In the genomic region with DNA sequence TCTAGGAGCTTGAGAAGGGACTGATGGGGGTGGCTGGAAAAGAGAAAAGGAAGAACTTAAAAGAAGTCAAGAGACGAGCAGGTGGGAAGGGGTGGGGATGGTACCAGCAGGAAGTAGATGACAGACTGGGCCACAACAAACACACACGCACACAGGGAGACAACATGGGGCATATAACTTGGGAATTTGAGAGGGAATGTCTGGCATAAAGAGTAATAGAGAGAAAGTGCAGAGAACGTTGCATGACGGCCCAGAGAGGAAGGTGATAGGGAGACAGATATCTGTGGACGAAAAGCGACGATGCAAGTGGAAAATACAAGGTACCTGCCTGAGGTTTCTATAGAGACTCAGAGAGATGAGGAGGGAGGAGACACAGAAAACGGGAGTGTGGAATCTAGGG, we compare ENCODE assay signal across 7 mouse cellular contexts. TPM values are rescaled to one million over a fixed set of nuclear protein-coding genes. Genes with fewer than 3 reads are reported as not detected.
DNase-seq lines count a peak whose midpoint lies in the region; ATAC-seq lines count a peak whose summit lies in the region.

No protein-coding gene starts in this region.

- 8% methylated on average over 8 of the region's 8 CpGs for WGBS in neural tube, embryonic 11.5 days
- WGBS in forebrain, embryonic 11.5 days: 6% methylated on average over 8 of the region's 8 CpGs
- WGBS in limb, embryonic 11.5 days: 4% methylated on average over 8 of the region's 8 CpGs
- 3% methylated on average over 8 of the region's 8 CpGs for WGBS in stomach, embryonic 14.5 days

- peaks cover 20% of the 10 kb centered on the region for H3K4me1 ChIP-seq in neural tube, embryonic 11.5 days (ENCODE audit: control insufficient read depth, insufficient read depth, low read length)
- H3K4me1 ChIP-seq in forebrain, embryonic 11.5 days (replicated peaks; ENCODE audit: control insufficient read depth, insufficient read depth, low read length): peaks cover 25% of the 10 kb centered on the region
- H3K4me1 ChIP-seq in limb, embryonic 11.5 days (ENCODE audit: control insufficient read depth, insufficient read depth, low read length): peaks cover 26% of the 10 kb centered on the region
- H3K4me1 ChIP-seq in stomach, embryonic 14.5 days (ENCODE audit: control insufficient read depth, insufficient read depth, low read length): peaks cover 37% of the 10 kb centered on the region

- H3K4me2 ChIP-seq in neural tube, embryonic 11.5 days (ENCODE audit: low read depth): peak overlapping the region; percentile 63
- peak overlapping the region; percentile 70 for H3K4me2 ChIP-seq in forebrain, embryonic 11.5 days (ENCODE audit: low read depth, low read length, severe bottlenecking)
- peak overlapping the region; percentile 70 for H3K4me2 ChIP-seq in limb, embryonic 11.5 days (ENCODE audit: low read depth, severe bottlenecking)
- H3K4me2 ChIP-seq in stomach, embryonic 14.5 days (replicated peaks; ENCODE audit: low read depth, low read length): peak overlapping the region; percentile 88

- DNase-seq in neural tube, embryonic 11.5 days (ENCODE audit: low spot score): peak; percentile 10
- no peak for DNase-seq in neural tube, embryonic 10.5 days (ENCODE audit: extremely low spot score, low spot score)
- no peak for DNase-seq in forebrain, embryonic 11.5 days (ENCODE audit: low spot score)
- no peak for DNase-seq in limb, embryonic 11.5 days (ENCODE audit: low spot score)
- DNase-seq in ovary, postnatal 14 days (ENCODE audit: low spot score): no peak
- no peak for DNase-seq in left cerebral cortex, postnatal 36 days (ENCODE audit: low spot score in 2 of 2)

- intact Hi-C loops in left cerebral cortex, postnatal 36 days (cut with DNase I): loop anchor here (5.0 kb wide), 1 partner anchor 67 kb away; the partner anchor contains the start of gene Coq8b

- H3K36me3 ChIP-seq in neural tube, embryonic 11.5 days (ENCODE audit: control insufficient read depth, insufficient read depth, low read length): 0 out of 2 replicates have a peak, but pooled peaks cover 3% of the 10 kb centered on the region
- no peaks in the 10 kb centered on the region; the same call in 1 of the 2 replicates for H3K36me3 ChIP-seq in forebrain, embryonic 11.5 days (ENCODE audit: control insufficient read depth, insufficient read depth, low read length)
- peaks cover 8% of the 10 kb centered on the region for H3K36me3 ChIP-seq in limb, embryonic 11.5 days (ENCODE audit: control insufficient read depth, insufficient read depth, low read length)
- peaks cover 26% of the 10 kb centered on the region for H3K36me3 ChIP-seq in stomach, embryonic 14.5 days (ENCODE audit: control insufficient read depth, insufficient read depth, low read length)

- H3K27ac ChIP-seq in neural tube, embryonic 11.5 days (ENCODE audit: low read depth, low read length): peak overlapping the region; percentile 94
- H3K27ac ChIP-seq in forebrain, embryonic 11.5 days (ENCODE audit: low read depth, low read length): peak overlapping the region; percentile 96
- H3K27ac ChIP-seq in limb, embryonic 11.5 days (replicated peaks; ENCODE audit: low read depth, low read length): peak overlapping the region; percentile 92
- H3K27ac ChIP-seq in stomach, embryonic 14.5 days (ENCODE audit: low read length): peak overlapping the region; percentile 97

- H3K9me3 ChIP-seq in neural tube, embryonic 11.5 days (ENCODE audit: control insufficient read depth, low read length): no peaks in the 10 kb centered on the region
- no peaks in the 10 kb centered on the region for H3K9me3 ChIP-seq in forebrain, embryonic 11.5 days (ENCODE audit: control insufficient read depth, low read length)
- no peaks in the 10 kb centered on the region for H3K9me3 ChIP-seq in limb, embryonic 11.5 days (ENCODE audit: control insufficient read depth, low read length)
- H3K9me3 ChIP-seq in stomach, embryonic 14.5 days (ENCODE audit: control insufficient read depth, low read depth, low read length): no peaks in the 10 kb centered on the region

- H3K4me3 ChIP-seq in neural tube, embryonic 11.5 days (ENCODE audit: low read depth, low read length): peak overlapping the region; percentile 72
- peak overlapping the region; percentile 77 for H3K4me3 ChIP-seq in forebrain, embryonic 11.5 days (ENCODE audit: low read depth, low read length)
- peak overlapping the region; percentile 73 for H3K4me3 ChIP-seq in limb, embryonic 11.5 days (ENCODE audit: low read depth, low read length)
- peak overlapping the region; percentile 74 for H3K4me3 ChIP-seq in stomach, embryonic 14.5 days (ENCODE audit: low read depth, low read length)

- no peaks in the 10 kb centered on the region for H3K27me3 ChIP-seq in neural tube, embryonic 11.5 days (ENCODE audit: control insufficient read depth, insufficient read depth, low read length)
- H3K27me3 ChIP-seq in forebrain, embryonic 11.5 days (ENCODE audit: control insufficient read depth, insufficient read depth, low read length): no peaks in the 10 kb centered on the region
- no peaks in the 10 kb centered on the region for H3K27me3 ChIP-seq in limb, embryonic 11.5 days (ENCODE audit: control insufficient read depth, insufficient read depth, low read length)
- no peaks in the 10 kb centered on the region for H3K27me3 ChIP-seq in stomach, embryonic 14.5 days (ENCODE audit: control insufficient read depth, insufficient read depth, low read length)

- no peak for ATAC-seq in neural tube, embryonic 11.5 days (ENCODE audit: insufficient read depth, low FRiP score, low TSS enrichment)
- peak; percentile 8 for ATAC-seq in forebrain, embryonic 11.5 days (replicated peaks; ENCODE audit: low FRiP score)
- no peak for ATAC-seq in limb, embryonic 11.5 days (ENCODE audit: insufficient number of reproducible peaks, low FRiP score, low TSS enrichment, low read depth)
- ATAC-seq in stomach, embryonic 14.5 days (ENCODE audit: insufficient number of reproducible peaks, insufficient read depth, low FRiP score, low read depth): no peak

- peak overlapping the region; percentile 87 for H3K9ac ChIP-seq in neural tube, embryonic 11.5 days (ENCODE audit: low read length)
- peak overlapping the region; percentile 83 for H3K9ac ChIP-seq in forebrain, embryonic 11.5 days (ENCODE audit: low read length)
- H3K9ac ChIP-seq in limb, embryonic 11.5 days (ENCODE audit: low read length): peak overlapping the region; percentile 87
- peak overlapping the region; percentile 76 for H3K9ac ChIP-seq in stomach, embryonic 14.5 days (replicated peaks; ENCODE audit: low read depth, low read length)

RNA-seq across cellular contexts. Expression of gene Egln2, which starts 0.9 kb away (rescaled TPM):
- 51.0 and 54.6 TPM in 2 replicates for polyA plus RNA-seq in neural tube, embryonic 11.5 days (2014; fragmentation: Nextera tagmentation; extraction: Ambion mirVana)
- 60.7 and 70.2 TPM in 2 replicates for polyA plus RNA-seq in forebrain, embryonic 11.5 days (2014; fragmentation: Nextera tagmentation; extraction: Ambion mirVana)
- polyA plus RNA-seq in limb, embryonic 11.5 days (2014; fragmentation: Nextera tagmentation; extraction: Ambion mirVana): 49.3 and 52.3 TPM in 2 replicates
- polyA plus RNA-seq in stomach, embryonic 14.5 days (2014; fragmentation: Nextera tagmentation; extraction: Ambion mirVana): 39.0 and 42.5 TPM in 2 replicates
- 10 to 100 TPM; 95.1 to 98.7 TPM for total RNA-seq in left cerebral cortex, postnatal 36 days (2021)

RNA-seq across cellular contexts. Expression of gene Cyp2t4, which starts 12.2 kb away (rescaled TPM):
- polyA plus RNA-seq in neural tube, embryonic 11.5 days (2014; fragmentation: Nextera tagmentation; extraction: Ambion mirVana): not detected in 2 replicates
- polyA plus RNA-seq in forebrain, embryonic 11.5 days (2014; fragmentation: Nextera tagmentation; extraction: Ambion mirVana): 0.27 TPM in 1 of 2 replicates, not detected in the other
- 0.09 TPM in 1 of 2 replicates, not detected in the other for polyA plus RNA-seq in limb, embryonic 11.5 days (2014; fragmentation: Nextera tagmentation; extraction: Ambion mirVana)
- polyA plus RNA-seq in stomach, embryonic 14.5 days (2014; fragmentation: Nextera tagmentation; extraction: Ambion mirVana): 0.17 TPM in 1 of 2 replicates, not detected in the other
- not detected for total RNA-seq in left cerebral cortex, postnatal 36 days (2021)

RNA-seq across cellular contexts. Expression of gene Rab4b, which starts 13.0 kb away (rescaled TPM):
- 67.0 and 72.6 TPM in 2 replicates for polyA plus RNA-seq in neural tube, embryonic 11.5 days (2014; fragmentation: Nextera tagmentation; extraction: Ambion mirVana)
- polyA plus RNA-seq in forebrain, embryonic 11.5 days (2014; fragmentation: Nextera tagmentation; extraction: Ambion mirVana): 52.3 and 52.5 TPM in 2 replicates
- 51.6 and 55.1 TPM in 2 replicates for polyA plus RNA-seq in limb, embryonic 11.5 days (2014; fragmentation: Nextera tagmentation; extraction: Ambion mirVana)
- 68.6 and 71.1 TPM in 2 replicates for polyA plus RNA-seq in stomach, embryonic 14.5 days (2014; fragmentation: Nextera tagmentation; extraction: Ambion mirVana)
- total RNA-seq in left cerebral cortex, postnatal 36 days (2021): 10 to 100 TPM; 91.5 to 96.5 TPM

RNA-seq across cellular contexts. Expression of gene Gm21983, which starts 15.2 kb away (rescaled TPM):
- polyA plus RNA-seq in neural tube, embryonic 11.5 days (2014; fragmentation: Nextera tagmentation; extraction: Ambion mirVana): not detected in 2 replicates
- 0.98 TPM in 1 of 2 replicates, not detected in the other for polyA plus RNA-seq in forebrain, embryonic 11.5 days (2014; fragmentation: Nextera tagmentation; extraction: Ambion mirVana)
- polyA plus RNA-seq in limb, embryonic 11.5 days (2014; fragmentation: Nextera tagmentation; extraction: Ambion mirVana): 0.48 TPM in 1 of 2 replicates, not detected in the other
- polyA plus RNA-seq in stomach, embryonic 14.5 days (2014; fragmentation: Nextera tagmentation; extraction: Ambion mirVana): not detected in 2 replicates
- not detected for total RNA-seq in left cerebral cortex, postnatal 36 days (2021)

RNA-seq across cellular contexts. Expression of gene Mia, which starts 15.3 kb away (rescaled TPM):
- 0.60 and 1.3 TPM in 2 replicates for polyA plus RNA-seq in neural tube, embryonic 11.5 days (2014; fragmentation: Nextera tagmentation; extraction: Ambion mirVana)
- polyA plus RNA-seq in forebrain, embryonic 11.5 days (2014; fragmentation: Nextera tagmentation; extraction: Ambion mirVana): 1.6 and 2.4 TPM in 2 replicates
- polyA plus RNA-seq in limb, embryonic 11.5 days (2014; fragmentation: Nextera tagmentation; extraction: Ambion mirVana): 5.5 and 8.7 TPM in 2 replicates
- 2.4 and 6.3 TPM in 2 replicates for polyA plus RNA-seq in stomach, embryonic 14.5 days (2014; fragmentation: Nextera tagmentation; extraction: Ambion mirVana)
- total RNA-seq in left cerebral cortex, postnatal 36 days (2021): 1 to 10 TPM; 1.2 to 1.9 TPM
